Mouse (Mus musculus) C2C12 (cell line): ENCODE results near the gene Dnah8.

Experiments
- CEBPB ChIP-seq: IDR thresholded peaks from one replicate; pipeline ENCODE4 v1.6.1; 2011; ENCODE audit warnings: low read depth, mild to moderate bottlenecking, control low read depth, moderate library complexity
- CTCF ChIP-seq: IDR thresholded peaks from one replicate; pipeline ENCODE4 v1.5.1; 2011; ENCODE audit not compliant: control insufficient read depth, insufficient read depth, insufficient read length
- FOSL1 ChIP-seq: IDR thresholded peaks from one replicate; pipeline ENCODE4 v1.8.0; 2011; ENCODE audit warnings: mild to moderate bottlenecking, low read length; ENCODE audit not compliant: poor library complexity, insufficient read depth, severe bottlenecking
- MAX ChIP-seq: IDR thresholded peaks from one replicate; pipeline ENCODE4 v1.6.1; 2011; ENCODE audit warnings: mild to moderate bottlenecking, control low read depth
- MYOD1 ChIP-seq: IDR thresholded peaks from one replicate; pipeline ENCODE4 v1.6.1; 2011; ENCODE audit warnings: low read depth; ENCODE audit not compliant: control insufficient read depth, insufficient read length
- MYOG ChIP-seq: IDR thresholded peaks from one replicate; pipeline ENCODE4 v1.6.1; 2011; ENCODE audit not compliant: control insufficient read depth, insufficient read length; ENCODE audit errors: extremely low read depth
- USF1 ChIP-seq: IDR thresholded peaks from one replicate; pipeline ENCODE4 v1.6.1; 2011; ENCODE audit warnings: low read depth, mild to moderate bottlenecking, control low read depth, moderate library complexity

DNA sequence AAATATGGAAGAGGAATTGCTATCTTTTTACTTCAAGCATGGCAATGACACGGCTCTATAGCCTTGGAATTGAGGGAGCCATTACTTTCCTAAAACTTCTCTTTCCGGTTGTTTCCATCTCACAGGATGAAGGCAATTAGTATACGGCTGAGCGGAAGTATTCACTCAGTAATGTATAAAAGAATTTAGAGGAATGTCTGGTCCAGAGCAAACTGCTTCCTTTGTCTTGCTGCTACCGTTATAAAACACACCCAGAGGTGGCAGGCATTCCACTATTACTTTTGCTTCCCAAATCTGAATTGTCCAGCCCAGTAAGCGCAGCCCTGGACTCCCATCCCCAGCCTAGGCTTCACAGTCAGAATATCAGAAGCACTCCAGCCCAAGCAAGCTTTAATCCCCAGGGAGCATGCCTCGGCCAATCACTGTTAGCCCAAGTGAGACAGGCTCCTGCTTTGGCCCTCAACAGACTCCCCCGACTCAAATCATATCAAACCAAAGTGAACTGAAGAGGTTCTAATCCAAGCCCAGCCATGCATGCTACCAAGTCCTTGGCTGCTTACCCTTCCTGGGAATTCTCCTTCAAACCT, 16.2 kb upstream of the Dnah8 start:
- TF ChIP-seq CTCF (no peak), USF1 (no peak), MYOG (no peak), MYOD1 (no peak), MAX (no peak), FOSL1 (no peak), CEBPB (no peak)
